Mouse (Mus musculus) kidney, postnatal 0 days (tissue): ENCODE data around the gene Wrnip1. TPM values are rescaled to one million over a fixed set of nuclear protein-coding genes. Genes with fewer than 3 reads are reported as not detected.
"Not testable (repeated sequence)": the region's sequence is repeated elsewhere in the genome, so short reads cannot be mapped to it uniquely, and the experiment has no call there.

Source experiments
- ATAC-seq: fragments of 200-750 bp; cut with Nextera tagmentation; replicated peaks from 2 replicates; pipeline ENCODE4 v1.8.0; 2017; ENCODE audit warnings: low read depth, moderate number of reproducible peaks, moderate TSS enrichment, moderate library complexity; ENCODE audit not compliant: low FRiP score
- DNase-seq: peaks from one replicate; pipeline ENCODE4 v3.0.0-alpha.2; 2016; ENCODE audit warnings: low spot score
- H3K27ac ChIP-seq: fragments of 300-500 bp; sonication (generic); 2 replicates; pipeline ENCODE4 v1.5.1; 2014; ENCODE audit warnings: mild to moderate bottlenecking
- H3K27me3 ChIP-seq: fragments of 300-500 bp; sonication (generic); 2 replicates; pipeline ENCODE4 v1.6.1; 2014; ENCODE audit warnings: low read length, mixed read lengths; ENCODE audit not compliant: insufficient read depth
- H3K36me3 ChIP-seq: fragments of 300-500 bp; sonication (generic); 2 replicates; pipeline ENCODE4 v1.6.1; 2014; ENCODE audit warnings: low read length, mixed read lengths; ENCODE audit not compliant: insufficient read depth
- H3K4me1 ChIP-seq: fragments of 300-500 bp; sonication (generic); replicated peaks from 2 replicates; pipeline ENCODE4 v1.6.1; 2014; ENCODE audit warnings: antibody characterized with exemption, low read length, mixed read lengths; ENCODE audit not compliant: insufficient read depth
- H3K4me2 ChIP-seq: fragments of 300-500 bp; sonication (generic); 2 replicates; pipeline ENCODE4 v1.6.1; 2014; ENCODE audit warnings: mild to moderate bottlenecking, low read length, moderate library complexity, mixed read lengths
- H3K4me3 ChIP-seq: fragments of 300-500 bp; sonication (generic); replicated peaks from 2 replicates; pipeline ENCODE4 v1.5.1; 2014; ENCODE audit warnings: low read depth, low read length
- H3K9ac ChIP-seq: fragments of 300-500 bp; sonication (generic); 2 replicates; pipeline ENCODE4 v1.6.1; 2014; ENCODE audit warnings: low read depth, low read length
- H3K9me3 ChIP-seq: fragments of 300-500 bp; sonication (generic); replicated peaks from 2 replicates; pipeline ENCODE4 v1.6.1; 2016; ENCODE audit warnings: low read length, inconsistent platforms, mixed read lengths
- CTCF ChIP-seq: IDR thresholded peaks from 2 replicates; pipeline ENCODE4 v1.5.1; 2016; ENCODE audit warnings: antibody characterized with exemption, low read depth, mild to moderate bottlenecking, moderate library complexity
- WGBS: fragments of 180-500 bp; shearing (Covaris S2); extraction: QIAGEN DNeasy Blood & Tissue Kit; methylation state at CpG from one replicate; pipeline ENCODE4 v1.1.7; 2014; 5-methylcytosine and 5-hydroxymethylcytosine counted together
- polyA plus RNA-seq: library from polyadenylated mRNA; unstranded; fragments of >200 nt; fragmentation: Nextera tagmentation; extraction: Ambion mirVana; gene quantifications from 2 replicates; pipeline ENCODE4 v1.2.1, GENCODE M21; 2015

Wrnip1 gene
- polyA plus RNA-seq, 1 experiment from 2014 or later, result 25.8 TPM

DNA sequence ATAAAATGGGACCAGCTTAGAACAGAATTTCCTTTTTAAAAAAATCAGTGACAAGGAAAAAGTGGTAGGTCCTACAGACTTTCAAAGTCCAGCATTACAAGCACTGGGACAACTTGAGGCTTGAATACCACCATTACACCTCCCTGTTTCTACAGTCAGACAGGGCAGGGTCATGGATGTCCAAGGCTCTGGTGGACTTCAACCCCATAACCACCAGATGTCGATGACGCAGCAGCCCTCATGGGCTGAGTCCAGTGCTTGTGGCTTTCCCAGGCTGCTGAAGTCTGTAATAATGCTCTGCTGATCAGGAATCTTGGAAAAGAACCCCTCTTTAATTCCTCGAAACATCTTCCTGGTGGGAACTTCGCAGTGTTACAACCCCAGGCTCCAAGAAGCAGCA lies 50.7 kb downstream of the Wrnip1 start:
- Histone ChIP-seq H3K4me3 (no peak overlapping the region), H3K9me3 (no peaks in the 10 kb centered on the region), H3K27ac (no peak overlapping the region), H3K27me3 (no peaks in the 10 kb centered on the region), H3K4me2 (no peak overlapping the region), H3K36me3 (no peaks in the 10 kb centered on the region), H3K4me1 (peaks cover 10% of the 10 kb centered on the region; the same call in 1 of the 2 replicates), H3K9ac (no peak overlapping the region)
- WGBS, result 91% methylated on average over 4 of the region's 4 CpGs
- ATAC-seq (peak; percentile 57; the same call in 1 of the 2 replicates), DNase-seq (no peak)
- no peak for TF ChIP-seq CTCF

DNA sequence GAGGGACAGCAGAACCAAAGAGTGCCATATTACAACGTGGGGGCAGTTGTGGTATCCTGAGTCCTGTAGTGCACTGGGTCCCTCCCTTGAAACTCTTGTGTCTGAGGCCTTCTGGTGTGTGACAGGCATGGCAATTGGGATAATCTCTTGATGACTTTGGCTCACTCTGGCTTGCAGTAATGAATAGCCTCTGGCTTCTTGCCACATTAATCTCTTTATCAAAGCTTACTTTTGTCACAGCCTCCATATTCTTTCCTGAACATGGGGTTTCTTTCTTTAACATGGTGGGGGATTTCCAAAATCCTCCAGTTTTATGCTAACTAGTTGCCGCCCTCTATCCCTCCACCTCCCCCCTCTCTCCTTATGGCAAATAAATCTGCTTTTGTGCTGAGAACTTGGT lies 51.2 kb downstream of the Wrnip1 start:
- ATAC-seq, result no peak
- no peak for DNase-seq
- H3K4me1 ChIP-seq, result peaks cover 10% of the 10 kb centered on the region; the same call in 1 of the 2 replicates

GRCm38 (mm10) chr13:32860821-32861220 lies 59.0 kb downstream of the Wrnip1 start:
- no peak overlapping the region for H3K9ac ChIP-seq
- no peak overlapping the region for H3K27ac ChIP-seq
- H3K4me3 ChIP-seq, result no peak overlapping the region
- no peaks in the 10 kb centered on the region for H3K4me1 ChIP-seq
- no peaks in the 10 kb centered on the region for H3K36me3 ChIP-seq
- no peaks in the 10 kb centered on the region for H3K9me3 ChIP-seq
- ATAC-seq (no peak), DNase-seq (no peak)
- H3K27me3 ChIP-seq, result no peaks in the 10 kb centered on the region
- 79% methylated on average over 3 of the region's 3 CpGs for WGBS
- H3K4me2 ChIP-seq, result no peak overlapping the region
- no peak for TF ChIP-seq CTCF

More for the DNA sequence above, 51.2 kb downstream of the Wrnip1 start:
- H3K9me3 ChIP-seq, result no peaks in the 10 kb centered on the region
- H3K27ac ChIP-seq, result no peak overlapping the region
- WGBS, result 59% methylated on average over 2 of the region's 2 CpGs
- TF ChIP-seq CTCF, result no peak
- no peak overlapping the region for H3K4me2 ChIP-seq
- H3K9ac ChIP-seq, result no peak overlapping the region
- no peaks in the 10 kb centered on the region for H3K36me3 ChIP-seq
- H3K27me3 ChIP-seq, result no peaks in the 10 kb centered on the region
- H3K4me3 ChIP-seq, result no peak overlapping the region

DNA sequence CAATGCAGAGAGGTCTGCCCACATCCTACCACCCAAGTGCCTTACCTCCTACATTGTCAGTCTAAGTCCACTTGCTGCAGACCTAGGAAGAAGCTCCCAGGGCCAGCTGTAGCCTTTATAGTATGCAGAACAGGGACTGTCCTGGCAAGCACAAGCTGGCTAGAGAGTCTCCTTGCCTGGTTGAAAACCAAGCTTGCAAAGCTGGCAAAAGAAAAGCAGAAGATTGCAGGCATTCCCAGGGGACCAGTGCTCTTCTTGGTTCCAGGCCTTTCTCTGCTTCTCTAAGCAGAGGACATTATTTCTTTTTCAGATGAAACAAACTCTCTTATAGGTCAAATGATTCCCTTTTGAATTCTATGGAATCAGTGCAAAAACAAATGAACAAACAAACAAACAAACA lies 61.6 kb downstream of the Wrnip1 start:
- TF ChIP-seq CTCF, result no peak
- no peak for ATAC-seq

DNA sequence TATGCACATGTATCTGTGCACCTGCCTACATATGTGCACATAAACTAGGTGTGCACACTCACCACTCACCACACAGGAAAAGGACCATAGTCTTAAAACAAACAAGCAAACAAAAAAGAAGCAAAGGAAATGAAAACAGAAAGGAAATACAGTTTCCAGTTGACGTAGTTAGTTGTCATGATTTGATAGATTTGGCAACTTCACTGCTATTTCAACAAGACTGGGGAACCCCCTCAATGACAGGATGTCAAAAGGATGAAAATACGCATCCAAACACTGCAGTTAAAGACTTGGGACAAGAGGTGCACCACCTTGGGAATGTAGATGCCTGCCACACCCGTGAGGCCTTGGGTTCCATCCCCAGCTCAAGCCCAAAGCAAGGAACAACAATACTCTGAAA lies 62.7 kb downstream of the Wrnip1 start:
- H3K27me3 ChIP-seq, H3K27ac ChIP-seq, H3K4me3 ChIP-seq, DNase-seq, ATAC-seq, H3K4me2 ChIP-seq, H3K36me3 ChIP-seq, H3K9me3 ChIP-seq, H3K9ac ChIP-seq, H3K4me1 ChIP-seq: not testable (repeated sequence)
- WGBS, result 90% methylated on average over 2 of the region's 3 CpGs

More for the DNA sequence above, 61.6 kb downstream of the Wrnip1 start:
- Histone ChIP-seq H3K27ac (no peak overlapping the region), H3K4me1 (no peaks in the 10 kb centered on the region), H3K9me3 (no peaks in the 10 kb centered on the region), H3K9ac (no peak overlapping the region), H3K4me3 (no peak overlapping the region), H3K27me3 (no peaks in the 10 kb centered on the region), H3K4me2 (no peak overlapping the region), H3K36me3 (no peaks in the 10 kb centered on the region)
- DNase-seq, result no peak

DNA sequence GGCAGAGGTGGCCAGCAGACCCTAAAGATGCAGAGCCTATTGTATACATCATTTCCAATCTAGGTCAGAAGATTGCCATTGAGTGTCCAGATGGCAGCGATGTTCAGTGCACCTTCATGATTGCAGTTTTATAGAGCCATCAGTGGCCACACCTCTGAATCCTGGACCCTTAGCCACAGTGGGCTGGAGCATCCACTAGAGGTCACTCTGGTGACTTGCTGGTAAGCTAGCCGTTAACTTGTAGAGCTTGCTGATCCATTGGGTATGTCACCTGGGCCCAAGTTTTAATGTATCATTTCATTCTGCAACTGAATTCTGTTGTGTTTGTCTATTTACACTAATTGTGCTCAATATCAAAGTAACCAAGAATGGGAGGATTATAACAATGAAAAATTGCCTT lies 63.8 kb downstream of the Wrnip1 start:
- H3K36me3 ChIP-seq, result no peaks in the 10 kb centered on the region
- DNase-seq (no peak), ATAC-seq (no peak)
- no peak overlapping the region for H3K27ac ChIP-seq
- 65% methylated on average over 2 of the region's 2 CpGs for WGBS
- no peak overlapping the region for H3K9ac ChIP-seq
- no peak overlapping the region for H3K4me2 ChIP-seq
- H3K4me1 ChIP-seq, result no peaks in the 10 kb centered on the region
- TF ChIP-seq CTCF, result peak; percentile 38; the same call in 1 of the 2 replicates
- H3K27me3 ChIP-seq, result no peaks in the 10 kb centered on the region
- H3K9me3 ChIP-seq, result no peaks in the 10 kb centered on the region
- no peak overlapping the region for H3K4me3 ChIP-seq

- no peaks in the 10 kb centered on the region for H3K9me3 ChIP-seq
- H3K9ac ChIP-seq, result no peak overlapping the region
- peak; percentile 85 for DNase-seq
- no peak overlapping the region for H3K4me2 ChIP-seq
- 7% methylated on average over 9 of the region's 9 CpGs for WGBS
- TF ChIP-seq CTCF, result peak; percentile 92
- H3K27me3 ChIP-seq, result no peaks in the 10 kb centered on the region
- no peaks in the 10 kb centered on the region for H3K36me3 ChIP-seq
- H3K27ac ChIP-seq, result no peak overlapping the region
- ATAC-seq, result 0 out of 2 replicates have a peak, but pooled peaks have one; percentile 49
- H3K4me3 ChIP-seq, result no peak overlapping the region
- no peaks in the 10 kb centered on the region for H3K4me1 ChIP-seq
These were observed 64.6 kb downstream of the Wrnip1 start for GRCm38 (mm10) chr13:32866484-32866883.
